In genomic region chr10:7068608-7069007, GRCm38 (mm10) we compare ENCODE assay signal across 11 mouse cellular contexts. TPM values are rescaled to one million over a fixed set of nuclear protein-coding genes. Genes with fewer than 3 reads are reported as not detected.
DNase-seq lines count a peak whose midpoint lies in the region; ATAC-seq and TF ChIP-seq lines count a peak whose summit lies in the region.
"Had no signal": no experiment of that assay in that cellular context is flagged by ENCODE, and none has a peak within 500 bp of the region (broad histone marks: within the 10 kb centered on the region; RNA-seq: fewer than 3 reads in every experiment).

No protein-coding gene starts in this region.

- H3K4me2 ChIP-seq in lung, embryonic 14.5 days: no peak overlapping the region
- H3K4me2 ChIP-seq: embryonic facial prominence, embryonic 12.5 days; intestine, embryonic 15.5 days had no signal

- TF ChIP-seq CTCF in lung, embryonic 14.5 days (IDR thresholded peaks at IDR 0.05; ENCODE audit: low read depth): peak; percentile 19; the same call in 1 of the 2 replicates
- no peak for TF ChIP-seq CTCF in lung, adult 2 months (IDR thresholded peaks at IDR 0.05; ENCODE audit: insufficient read depth, low read length)

- H3K36me3 ChIP-seq in lung, embryonic 14.5 days (ENCODE audit: insufficient read depth): no peaks in the 10 kb centered on the region
- no peaks in the 10 kb centered on the region for H3K36me3 ChIP-seq in splenic B cell, adult 2 months (ENCODE audit: control insufficient read depth, insufficient read depth, low read length, poor library complexity, severe bottlenecking)
- H3K36me3 ChIP-seq: embryonic facial prominence, embryonic 12.5 days; intestine, embryonic 15.5 days had no signal

- no peak overlapping the region for H3K9ac ChIP-seq in lung, embryonic 14.5 days
- H3K9ac ChIP-seq: embryonic facial prominence, embryonic 12.5 days; intestine, embryonic 15.5 days had no signal

- ATAC-seq in lung, embryonic 14.5 days (ENCODE audit: insufficient read depth): no peak
- ATAC-seq in erythroid progenitor cell, adult 5-6 weeks (replicated peaks; ENCODE audit: low FRiP score, poor library complexity, severe bottlenecking): no peak
- ATAC-seq: intestine, embryonic 15.5 days had no signal

- no peak overlapping the region for H3K4me3 ChIP-seq in lung, embryonic 14.5 days (ENCODE audit: low read depth, low read length)
- H3K4me3 ChIP-seq in lung, adult 2 months (replicated peaks; ENCODE audit: extremely low read depth, low read depth, low read length): no peak overlapping the region
- H3K4me3 ChIP-seq: embryonic facial prominence, embryonic 12.5 days; intestine, embryonic 15.5 days; megakaryocyte, embryonic 14.5 days had no signal

- no peaks in the 10 kb centered on the region for H3K4me1 ChIP-seq in lung, embryonic 14.5 days (ENCODE audit: insufficient read depth)
- H3K4me1 ChIP-seq in lung, adult 2 months (ENCODE audit: control insufficient read depth, insufficient read depth, low read length): no peaks in the 10 kb centered on the region
- H3K4me1 ChIP-seq: embryonic facial prominence, embryonic 12.5 days; intestine, embryonic 15.5 days had no signal

- no peak overlapping the region for H3K27ac ChIP-seq in lung, embryonic 14.5 days (ENCODE audit: low read depth)
- H3K27ac ChIP-seq: embryonic facial prominence, embryonic 12.5 days; intestine, embryonic 15.5 days had no signal

- no peaks in the 10 kb centered on the region for H3K9me3 ChIP-seq in lung, embryonic 14.5 days (ENCODE audit: low read depth, low read length)
- H3K9me3 ChIP-seq: embryonic facial prominence, embryonic 12.5 days; intestine, embryonic 15.5 days had no signal

- 64% methylated on average over 12 of the region's 12 CpGs for whole genome bisulfite sequencing in lung, embryonic 14.5 days
- WGBS in lung, adult 2 months: 71% methylated on average over 12 of the region's 12 CpGs

- peak; percentile 34 for DNase-seq in cerebellum, adult 9-11 months
- no peak for DNase-seq in cerebellum, postnatal 4 days (ENCODE audit: low spot score in 2 of 2)
- DNase-seq in lung, embryonic 14.5 days: peak; percentile 35
- DNase-seq in lung, adult 2 months: no peak
- peak; percentile 15 for DNase-seq in c-Kit-positive CD71-positive TER-119-negative erythroid progenitor cells, embryonic 14.5 days (ENCODE audit: low read depth)
- DNase-seq in splenic B cell, adult 2 months (ENCODE audit: low read depth, low spot score): peak; percentile 34
- no peak for DNase-seq in frontal cortex, postnatal 36 days (ENCODE audit: low spot score in 2 of 2)

- no peak for TF ChIP-seq POLR2A in lung, adult 2 months (IDR thresholded peaks at IDR 0.05; ENCODE audit: borderline replicate concordance, extremely low read depth, low read depth, low read length)

- H3K27me3 ChIP-seq in lung, embryonic 14.5 days (ENCODE audit: insufficient read depth, low read length): no peaks in the 10 kb centered on the region
- H3K27me3 ChIP-seq in splenic B cell, adult 2 months (ENCODE audit: control insufficient read depth, insufficient read depth, low read length, poor library complexity, severe bottlenecking): no peaks in the 10 kb centered on the region
- H3K27me3 ChIP-seq: embryonic facial prominence, embryonic 12.5 days; intestine, embryonic 15.5 days; megakaryocyte, embryonic 14.5 days had no signal

RNA-seq across cellular contexts. Expression of gene Ipcef1, which starts 16.3 kb away (rescaled TPM):
- 0.11 and 0.19 TPM in 2 replicates for polyA plus RNA-seq in lung, embryonic 14.5 days (2014; fragmentation: Nextera tagmentation; extraction: Ambion mirVana)
- 0.45 and 1.0 TPM in 2 replicates for polyA plus RNA-seq in lung, adult 2 months (2012; rRNA removed)
- total RNA-seq in erythroid progenitor cell, adult 5-6 weeks (2015; ENCODE audit: low replicate concordance): 7.6 and 10.9 TPM in 2 replicates
- total RNA-seq in erythroid progenitor cell, adult 5-6 weeks (2017; ENCODE audit: low replicate concordance): 8.0 and 8.5 TPM in 2 replicates

Comparison
In these comparisons a context has a peak if more than half of its experiments do, and no peak if none do; other contexts are left out.
1. DNase-seq: peak in cerebellum, adult 9-11 months (single experiment), lung, embryonic 14.5 days (single experiment), c-Kit-positive CD71-positive TER-119-negative erythroid progenitor cells, embryonic 14.5 days (single experiment) and splenic B cell, adult 2 months (single experiment); none in cerebellum, postnatal 4 days (0 of 2), lung, adult 2 months (single experiment) and frontal cortex, postnatal 36 days (0 of 2).